Mouse (Mus musculus): Measurements from ENCODE around the gene Gramd1a. TPM values are rescaled to one million over a fixed set of nuclear protein-coding genes. Genes with fewer than 3 reads are reported as not detected.
A peak's percentile ranks its signal among the peaks of the same experiment; 100 is the strongest.

The Gramd1a gene
- polyA plus RNA-seq, 1 experiment from 2014 or later, result 277 TPM

GRCm38 (mm10) chr7:31151301-31152241 lies 4.1 kb downstream of the Gramd1a start:
- peak; percentile 34 for ATAC-seq

GRCm38 (mm10) chr7:31150566-31151300 lies 5.0 kb downstream of the Gramd1a start:
- Histone ChIP-seq H3K9ac (replicated peaks; ENCODE audit: low read depth, low read length) (peak overlapping the region; percentile 99), H3K36me3 (ENCODE audit: control insufficient read depth, insufficient read depth) (no peaks in the 10 kb centered on the region), H3K9me3 (ENCODE audit: control insufficient read depth, low read length) (no peaks in the 10 kb centered on the region), H3K27ac (ENCODE audit: low read length) (peak overlapping the region; percentile 97), H3K4me2 (ENCODE audit: low read length) (peak overlapping the region; percentile 73), H3K27me3 (replicated peaks; ENCODE audit: control insufficient read depth, insufficient read depth, low read length) (no peaks in the 10 kb centered on the region), H3K4me1 (replicated peaks; ENCODE audit: control insufficient read depth, insufficient read depth, low read length) (peaks cover 26% of the 10 kb centered on the region), H3K4me3 (replicated peaks; ENCODE audit: low read length) (peak overlapping the region; percentile 92)
- ATAC-seq, result peak; percentile 85
- under 1% methylated on average over 63 of the region's 63 CpGs for WGBS

More at GRCm38 (mm10) chr7:31151301-31152241, 4.1 kb downstream of the Gramd1a start:
- Histone ChIP-seq H3K9me3 (ENCODE audit: control insufficient read depth, low read length) (no peaks in the 10 kb centered on the region), H3K27me3 (replicated peaks; ENCODE audit: control insufficient read depth, insufficient read depth, low read length) (no peaks in the 10 kb centered on the region), H3K9ac (replicated peaks; ENCODE audit: low read depth, low read length) (peak overlapping the region; percentile 99), H3K4me1 (replicated peaks; ENCODE audit: control insufficient read depth, insufficient read depth, low read length) (peaks cover 26% of the 10 kb centered on the region), H3K4me3 (replicated peaks; ENCODE audit: low read length) (peak overlapping the region; percentile 92), H3K36me3 (ENCODE audit: control insufficient read depth, insufficient read depth) (no peaks in the 10 kb centered on the region), H3K4me2 (ENCODE audit: low read length) (peak overlapping the region; percentile 73), H3K27ac (ENCODE audit: low read length) (peak overlapping the region; percentile 97)
- 12% methylated on average over 23 of the region's 23 CpGs for WGBS

GRCm38 (mm10) chr7:31149751-31150565 lies 5.7 kb downstream of the Gramd1a start:
- Histone ChIP-seq H3K4me1 (replicated peaks; ENCODE audit: control insufficient read depth, insufficient read depth, low read length) (peaks cover 26% of the 10 kb centered on the region), H3K9ac (replicated peaks; ENCODE audit: low read depth, low read length) (peak overlapping the region; percentile 99), H3K9me3 (ENCODE audit: control insufficient read depth, low read length) (no peaks in the 10 kb centered on the region), H3K36me3 (ENCODE audit: control insufficient read depth, insufficient read depth) (no peaks in the 10 kb centered on the region), H3K4me3 (replicated peaks; ENCODE audit: low read length) (peak overlapping the region; percentile 92), H3K27me3 (replicated peaks; ENCODE audit: control insufficient read depth, insufficient read depth, low read length) (no peaks in the 10 kb centered on the region), H3K4me2 (ENCODE audit: low read length) (peak overlapping the region; percentile 73), H3K27ac (ENCODE audit: low read length) (peak overlapping the region; percentile 97)
- 0% methylated on average over 20 of the region's 20 CpGs for WGBS
- ATAC-seq, result peak; percentile 7

GRCm38 (mm10) chr7:31149271-31149670 lies 6.4 kb downstream of the Gramd1a start:
- Histone ChIP-seq H3K4me1 (replicated peaks; ENCODE audit: control insufficient read depth, insufficient read depth, low read length) (peaks cover 26% of the 10 kb centered on the region), H3K9ac (replicated peaks; ENCODE audit: low read depth, low read length) (peak overlapping the region; percentile 99), H3K4me3 (replicated peaks; ENCODE audit: low read length) (peak overlapping the region; percentile 92), H3K27ac (ENCODE audit: low read length) (peak overlapping the region; percentile 97), H3K27me3 (replicated peaks; ENCODE audit: control insufficient read depth, insufficient read depth, low read length) (no peaks in the 10 kb centered on the region), H3K4me2 (ENCODE audit: low read length) (peak overlapping the region; percentile 73), H3K36me3 (ENCODE audit: control insufficient read depth, insufficient read depth) (no peaks in the 10 kb centered on the region), H3K9me3 (ENCODE audit: control insufficient read depth, low read length) (no peaks in the 10 kb centered on the region)
- no peak for ATAC-seq
- 17% methylated on average over 9 of the region's 9 CpGs for WGBS

- peak overlapping the region; percentile 92 for H3K4me3 ChIP-seq (replicated peaks; ENCODE audit: low read length)
- peak overlapping the region; percentile 97 for H3K27ac ChIP-seq (ENCODE audit: low read length)
- WGBS, result 6% methylated on average over 9 of the region's 9 CpGs
- peak overlapping the region; percentile 73 for H3K4me2 ChIP-seq (ENCODE audit: low read length)
- peak; percentile 31 for ATAC-seq
- H3K36me3 ChIP-seq (ENCODE audit: control insufficient read depth, insufficient read depth), result no peaks in the 10 kb centered on the region; the same call in 1 of the 2 replicates
- peaks cover 26% of the 10 kb centered on the region for H3K4me1 ChIP-seq (replicated peaks; ENCODE audit: control insufficient read depth, insufficient read depth, low read length)
- no peaks in the 10 kb centered on the region for H3K9me3 ChIP-seq (ENCODE audit: control insufficient read depth, low read length)
- H3K9ac ChIP-seq (replicated peaks; ENCODE audit: low read depth, low read length), result peak overlapping the region; percentile 99
- H3K27me3 ChIP-seq (replicated peaks; ENCODE audit: control insufficient read depth, insufficient read depth, low read length), result no peaks in the 10 kb centered on the region
Observed at GRCm38 (mm10) chr7:31148756-31149155, 6.9 kb downstream of the Gramd1a start.

GRCm38 (mm10) chr7:31148086-31148485 lies 7.6 kb downstream of the Gramd1a start:
- Histone ChIP-seq H3K36me3 (ENCODE audit: control insufficient read depth, insufficient read depth) (peaks cover 3% of the 10 kb centered on the region), H3K4me3 (replicated peaks; ENCODE audit: low read length) (peak overlapping the region; percentile 92), H3K27me3 (replicated peaks; ENCODE audit: control insufficient read depth, insufficient read depth, low read length) (no peaks in the 10 kb centered on the region), H3K4me2 (ENCODE audit: low read length) (peak overlapping the region; percentile 73), H3K9ac (replicated peaks; ENCODE audit: low read depth, low read length) (no peak overlapping the region; the same call in 1 of the 2 replicates), H3K27ac (ENCODE audit: low read length) (no peak overlapping the region; the same call in 1 of the 2 replicates), H3K4me1 (replicated peaks; ENCODE audit: control insufficient read depth, insufficient read depth, low read length) (peaks cover 26% of the 10 kb centered on the region), H3K9me3 (ENCODE audit: control insufficient read depth, low read length) (no peaks in the 10 kb centered on the region)
- no peak for ATAC-seq
- 54% methylated on average over 3 of the region's 3 CpGs for WGBS

GRCm38 (mm10) chr7:31145596-31146160 lies 10.0 kb downstream of the Gramd1a start:
- Histone ChIP-seq H3K4me2 (ENCODE audit: low read length) (no peak overlapping the region), H3K4me1 (replicated peaks; ENCODE audit: control insufficient read depth, insufficient read depth, low read length) (peaks cover 15% of the 10 kb centered on the region), H3K9me3 (ENCODE audit: control insufficient read depth, low read length) (no peaks in the 10 kb centered on the region), H3K4me3 (replicated peaks; ENCODE audit: low read length) (no peak overlapping the region), H3K27ac (ENCODE audit: low read length) (no peak overlapping the region), H3K36me3 (ENCODE audit: control insufficient read depth, insufficient read depth) (peaks cover 27% of the 10 kb centered on the region), H3K9ac (replicated peaks; ENCODE audit: low read depth, low read length) (no peak overlapping the region), H3K27me3 (replicated peaks; ENCODE audit: control insufficient read depth, insufficient read depth, low read length) (no peaks in the 10 kb centered on the region)
- 93% methylated on average over 12 of the region's 12 CpGs for WGBS
- ATAC-seq, result no peak

GRCm38 (mm10) chr7:31144886-31145285 lies 10.8 kb downstream of the Gramd1a start:
- Histone ChIP-seq H3K4me1 (replicated peaks; ENCODE audit: control insufficient read depth, insufficient read depth, low read length) (peaks cover 15% of the 10 kb centered on the region), H3K9ac (replicated peaks; ENCODE audit: low read depth, low read length) (no peak overlapping the region), H3K27me3 (replicated peaks; ENCODE audit: control insufficient read depth, insufficient read depth, low read length) (no peaks in the 10 kb centered on the region), H3K36me3 (ENCODE audit: control insufficient read depth, insufficient read depth) (peaks cover 35% of the 10 kb centered on the region), H3K27ac (ENCODE audit: low read length) (no peak overlapping the region), H3K4me3 (replicated peaks; ENCODE audit: low read length) (no peak overlapping the region), H3K4me2 (ENCODE audit: low read length) (no peak overlapping the region), H3K9me3 (ENCODE audit: control insufficient read depth, low read length) (no peaks in the 10 kb centered on the region)
- 97% methylated on average over 16 of the region's 16 CpGs for WGBS
- no peak for ATAC-seq

Measured in forebrain, embryonic 16.5 days (tissue).